Mouse (Mus musculus) cerebellum, postnatal 10 days (tissue): Measurements from ENCODE around the gene Ikzf2.
A peak's percentile ranks its signal among the peaks of the same experiment; 100 is the strongest.

ENCODE experiments used
- DNase-seq, 2 experiments: peaks; one replicate each; pipeline ENCODE4 v3.0.0; 2021; ENCODE audit warnings: mixed read lengths in 2 of 2

The Ikzf2 gene

DNA sequence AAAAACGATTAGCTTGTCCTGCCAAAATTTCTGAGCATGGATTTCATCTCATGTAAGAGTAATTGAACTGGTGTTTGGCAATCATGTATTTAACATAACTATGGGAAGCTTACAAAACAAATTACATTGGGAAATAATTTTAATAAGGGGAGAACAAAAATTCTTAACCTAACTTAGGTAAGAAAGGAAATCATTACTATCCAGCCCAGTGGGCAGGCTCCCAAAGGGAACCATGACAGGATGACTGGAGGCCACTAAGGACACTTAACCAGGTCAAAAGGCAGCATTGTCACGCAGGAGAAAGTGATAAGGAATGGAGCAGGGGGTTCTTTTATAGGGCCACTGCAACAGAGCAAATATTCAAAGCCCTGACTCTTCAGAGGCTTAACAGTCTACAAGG, 101.5 kb downstream of the Ikzf2 start:
- no peak for DNase-seq

- no peak for DNase-seq
Observed at GRCm38 (mm10) chr1:69583932-69584659, 102.9 kb downstream of the Ikzf2 start.

- DNase-seq, result no peak
Observed at GRCm38 (mm10) chr1:69578917-69579316, 108.1 kb downstream of the Ikzf2 start.

DNA sequence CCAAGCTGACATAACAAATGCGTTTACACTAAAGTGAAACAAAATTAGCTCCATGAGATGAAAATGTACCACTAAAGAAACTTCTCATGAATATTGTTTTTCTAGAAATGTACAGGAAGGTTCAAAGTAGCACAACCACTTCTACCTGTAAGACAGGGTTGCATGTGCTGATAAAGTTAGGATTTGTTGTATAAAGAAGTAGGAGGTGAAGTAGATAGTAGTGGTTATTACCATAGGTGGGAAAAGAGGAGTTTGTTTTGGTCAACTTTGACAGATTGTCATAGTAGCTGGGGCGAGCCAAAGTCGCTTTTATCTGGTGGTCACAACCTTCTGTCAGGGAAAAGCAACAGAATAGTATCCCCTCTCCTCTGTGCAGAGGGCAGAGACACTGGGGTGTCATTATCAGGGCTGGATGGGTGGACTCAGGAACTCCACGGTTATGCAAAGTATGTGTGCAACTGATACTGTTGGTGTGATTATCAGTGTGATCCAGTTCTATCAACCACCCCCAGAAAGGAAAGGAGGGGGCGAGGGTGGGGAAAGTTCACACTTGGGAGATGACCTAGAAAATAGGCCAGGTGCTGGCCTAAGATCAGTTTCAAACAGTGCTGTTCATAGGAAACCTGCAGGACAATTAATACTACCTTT, 127.5 kb downstream of the Ikzf2 start:
- DNase-seq, result no peak

DNA sequence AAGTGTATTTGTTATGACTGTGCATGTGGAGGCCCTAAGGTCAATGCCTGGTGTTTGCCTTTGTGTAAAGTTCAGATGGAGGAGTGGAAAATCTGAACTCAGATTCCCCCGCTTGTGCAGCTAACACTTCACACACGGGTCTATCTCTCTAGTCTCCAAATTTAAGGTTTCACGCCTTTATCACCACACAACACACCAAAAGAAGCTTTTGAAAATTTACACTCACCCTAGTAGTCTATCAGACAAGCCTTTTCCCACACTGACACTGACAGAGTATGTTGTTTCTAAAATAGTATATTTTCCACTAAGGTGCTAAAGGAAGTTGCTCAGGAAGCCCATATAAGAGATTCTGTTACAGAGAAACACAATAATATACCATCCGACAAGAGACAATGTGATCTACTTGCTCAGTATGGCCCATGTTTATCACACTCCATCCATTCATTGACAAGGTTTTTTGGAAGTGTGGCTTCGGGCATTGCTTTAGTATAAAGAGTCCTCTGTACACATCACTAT, 131.4 kb downstream of the Ikzf2 start:
- DNase-seq, result no peak

DNA sequence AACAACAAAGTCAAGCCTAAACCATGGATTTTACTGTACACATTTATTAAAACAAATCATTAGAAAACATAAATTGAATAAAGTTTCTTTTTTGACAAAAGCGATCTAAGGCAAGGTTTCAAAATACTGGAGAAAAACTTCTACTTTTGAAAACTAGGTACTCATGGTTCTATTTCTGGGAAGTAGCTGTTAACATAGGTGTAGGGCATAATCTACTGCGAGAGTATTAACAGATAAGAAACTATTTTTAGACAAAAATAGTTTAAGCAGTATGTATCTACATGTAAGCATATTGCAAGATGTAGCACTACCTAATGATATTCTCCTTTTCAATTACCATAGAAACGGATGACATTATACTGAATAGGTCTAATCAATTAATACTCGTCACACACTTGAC, 137.1 kb downstream of the Ikzf2 start:
- DNase-seq, result no peak

GRCm38 (mm10) chr1:69545885-69546253, 141.2 kb downstream of the Ikzf2 start:
- DNase-seq, result no peak

DNA sequence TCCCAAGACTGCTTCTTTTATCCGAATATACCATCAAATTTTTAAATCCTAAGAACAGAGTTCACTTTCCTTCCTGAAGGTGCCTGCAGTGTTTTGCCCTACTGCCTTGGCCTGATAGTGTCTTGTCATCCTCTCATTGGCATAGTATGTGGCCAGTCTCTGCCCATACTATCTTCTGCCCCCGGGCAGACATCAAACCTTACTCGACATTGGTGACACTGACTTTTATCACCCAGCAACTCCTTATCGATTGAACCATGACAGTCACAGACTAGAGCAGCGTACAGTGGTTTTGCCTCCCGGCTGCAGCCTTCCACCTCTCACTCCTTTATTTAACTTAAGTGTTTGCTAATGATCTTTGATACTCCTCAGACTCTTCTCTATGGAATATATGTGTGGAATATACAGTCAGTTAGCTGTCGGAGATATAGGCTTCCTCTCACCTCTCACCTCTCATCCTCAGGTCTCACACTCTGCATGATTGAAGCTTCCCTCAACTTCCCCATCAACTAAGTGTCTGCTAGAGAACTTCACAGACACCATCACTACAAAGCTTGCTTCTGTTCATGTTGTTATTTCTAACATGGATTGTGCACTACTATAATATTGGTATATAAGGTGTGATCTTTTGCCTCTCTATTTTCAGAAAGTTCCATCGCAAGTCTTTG, 141.7 kb downstream of the Ikzf2 start:
- no peak for DNase-seq

- DNase-seq, result no peak
Observed at GRCm38 (mm10) chr1:69543774-69544597, 143.1 kb downstream of the Ikzf2 start.

GRCm38 (mm10) chr1:69542546-69542945, 144.5 kb downstream of the Ikzf2 start:
- DNase-seq, result no peak

GRCm38 (mm10) chr1:69538663-69539062, 148.4 kb downstream of the Ikzf2 start:
- no peak for DNase-seq

DNA sequence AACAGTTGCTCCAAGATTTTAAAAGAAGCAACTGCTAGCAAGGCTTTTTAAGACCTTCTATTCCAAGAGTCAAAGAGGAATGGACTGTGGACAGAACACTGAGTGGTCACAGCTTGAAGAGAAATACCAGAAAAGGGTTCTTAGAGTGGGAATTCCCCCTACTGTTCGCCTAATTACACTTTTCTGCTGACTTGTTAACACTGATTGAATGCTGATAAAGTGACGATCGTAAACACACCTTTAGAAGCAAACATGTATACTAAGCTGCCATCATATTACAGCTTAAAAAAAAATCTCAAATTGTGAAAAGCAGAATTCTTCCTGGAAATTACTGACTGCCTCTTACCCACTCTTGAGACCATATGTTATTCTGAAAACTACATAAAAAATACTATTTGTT, 149.4 kb downstream of the Ikzf2 start:
- DNase-seq, result no peak

GRCm38 (mm10) chr1:69535507-69535906, 151.5 kb downstream of the Ikzf2 start:
- no peak for DNase-seq

- no peak for DNase-seq
Observed at GRCm38 (mm10) chr1:69533048-69533447, 154.0 kb downstream of the Ikzf2 start.

- DNase-seq, result no peak
Observed at GRCm38 (mm10) chr1:69528696-69529095, 158.3 kb downstream of the Ikzf2 start.

GRCm38 (mm10) chr1:69521656-69522055, 165.4 kb downstream of the Ikzf2 start:
- DNase-seq, result no peak

DNA sequence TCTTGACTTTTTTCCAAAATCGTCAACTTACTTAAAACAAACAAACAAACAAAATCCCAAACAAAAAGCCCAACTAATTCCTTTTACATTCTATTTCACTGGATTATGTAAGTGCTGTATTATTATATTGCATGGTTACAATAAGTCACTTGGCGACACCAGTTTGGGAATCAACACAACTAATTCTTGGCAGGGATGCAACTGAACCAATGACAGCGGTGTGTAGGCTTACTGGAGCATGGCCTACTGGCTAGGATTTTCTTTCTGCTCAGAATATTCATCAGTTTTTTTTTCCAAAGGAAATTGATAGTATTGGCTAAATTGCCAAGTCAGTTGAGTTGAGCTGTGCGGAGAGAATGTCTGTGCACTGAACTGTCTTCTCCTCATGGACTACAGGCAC, 167.7 kb downstream of the Ikzf2 start:
- peak; percentile 26 to 27 for DNase-seq

- no peak for DNase-seq
Observed at GRCm38 (mm10) chr1:69518012-69518411, 169.0 kb downstream of the Ikzf2 start.

DNA sequence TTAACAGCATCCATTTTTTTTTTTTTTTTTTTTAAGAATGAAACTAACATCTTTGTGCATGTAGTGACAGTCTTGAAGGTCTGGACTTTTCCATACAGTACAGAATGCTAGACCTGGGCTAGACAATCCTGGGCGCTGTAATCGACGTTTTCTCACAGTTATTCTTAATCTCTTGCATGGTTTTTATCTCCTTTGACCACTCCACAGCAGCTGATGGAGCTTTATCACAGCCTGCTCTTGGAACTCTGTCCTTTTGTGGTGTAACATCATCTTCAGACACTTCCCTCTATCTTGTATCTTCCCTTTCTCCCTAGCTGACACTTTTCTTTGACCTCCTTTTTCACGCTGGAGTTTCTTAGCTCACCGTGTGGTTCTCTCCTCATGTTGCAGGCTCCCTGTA, 170.9 kb downstream of the Ikzf2 start:
- DNase-seq, result no peak

DNA sequence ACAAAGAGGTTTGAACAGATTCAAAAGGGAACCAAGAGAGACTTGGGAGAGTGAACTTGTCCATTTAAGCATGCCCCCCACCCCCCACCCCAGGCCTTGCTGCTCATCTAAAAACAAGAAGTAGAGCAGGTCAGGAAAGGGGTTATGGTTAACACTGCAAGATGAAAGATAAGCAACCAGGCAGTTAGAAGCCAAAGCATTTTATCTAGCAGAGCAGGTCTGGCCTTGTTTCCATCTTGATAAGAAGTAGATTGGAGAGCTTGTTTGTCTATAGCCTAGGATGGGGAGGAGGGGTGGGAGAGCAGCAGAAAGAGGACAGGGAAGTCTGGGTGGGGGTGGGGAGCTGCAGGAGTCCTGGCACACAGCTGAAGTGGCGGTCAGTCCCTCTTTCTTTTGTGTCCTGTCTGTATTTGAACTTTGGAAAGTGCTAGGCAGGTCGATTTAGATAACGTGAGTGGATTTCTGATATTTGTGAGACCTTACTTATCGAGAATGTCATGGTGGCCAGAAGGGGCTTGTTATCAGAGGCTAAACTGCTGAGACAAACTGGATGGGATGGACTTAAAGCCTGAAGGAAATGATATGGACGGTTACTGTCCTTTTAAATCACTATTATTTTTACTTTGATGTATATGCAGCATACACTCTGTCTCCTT, 173.3 kb downstream of the Ikzf2 start:
- no peak for DNase-seq

DNA sequence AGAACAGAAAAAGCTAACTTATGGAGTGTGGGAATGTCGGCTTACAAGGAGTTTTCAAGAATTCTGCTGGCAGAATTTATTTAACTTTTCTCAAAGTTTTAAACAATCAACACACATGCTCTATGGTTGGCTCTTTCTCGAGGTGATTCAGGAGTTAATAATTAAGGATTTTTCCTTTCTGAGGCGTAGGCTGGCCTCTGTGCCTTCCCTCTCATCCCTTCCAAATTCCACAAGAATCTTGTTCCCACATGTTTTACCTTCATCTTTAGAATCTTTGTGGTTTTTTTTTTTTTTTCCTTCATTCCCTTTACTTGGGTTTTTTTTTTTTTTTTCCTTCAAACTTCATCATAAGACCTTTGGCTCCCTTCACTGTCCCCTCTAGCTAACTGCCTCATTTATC, 178.8 kb downstream of the Ikzf2 start:
- no peak for DNase-seq

- no peak for DNase-seq
Observed at GRCm38 (mm10) chr1:69507513-69507912, 179.5 kb downstream of the Ikzf2 start.
